Mouse (Mus musculus) left cerebral cortex, adult 9 months (tissue): ENCODE data around the gene Akap12.

Experiments used
- DNase-seq, 2 experiments: peaks; one replicate each; pipeline ENCODE4 v3.0.0; 2022; ENCODE audit warnings: low spot score in 2 of 2

Akap12 gene

DNA sequence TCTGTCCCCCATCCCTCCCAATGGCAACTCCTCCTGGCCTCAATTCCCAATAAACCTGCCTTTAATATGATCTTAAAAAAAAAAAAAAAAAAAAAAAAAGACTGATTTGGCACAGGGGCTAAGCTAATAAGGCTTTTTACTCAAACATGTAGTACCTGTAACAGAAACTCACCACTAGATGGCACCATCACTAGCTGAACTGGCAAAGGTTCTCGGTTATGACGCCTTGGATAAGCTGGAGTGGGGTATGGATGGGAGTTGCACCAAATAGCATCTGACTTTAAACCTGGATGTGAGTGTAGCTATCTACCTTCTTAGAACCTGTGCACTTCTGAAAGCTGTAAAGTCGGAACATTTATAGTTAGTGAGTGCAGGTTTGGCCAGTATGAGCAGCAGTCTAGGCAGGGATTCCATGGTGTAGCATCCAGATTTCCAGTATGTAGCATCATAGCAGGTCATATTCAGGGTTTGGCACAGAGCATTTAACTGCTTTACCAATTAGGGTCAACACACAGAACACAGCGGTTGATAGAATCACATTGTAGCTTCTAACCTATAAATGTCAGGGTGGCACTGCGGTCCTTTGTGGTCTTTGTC, 138.8 kb downstream of the Akap12 start:
- no peak for DNase-seq

DNA sequence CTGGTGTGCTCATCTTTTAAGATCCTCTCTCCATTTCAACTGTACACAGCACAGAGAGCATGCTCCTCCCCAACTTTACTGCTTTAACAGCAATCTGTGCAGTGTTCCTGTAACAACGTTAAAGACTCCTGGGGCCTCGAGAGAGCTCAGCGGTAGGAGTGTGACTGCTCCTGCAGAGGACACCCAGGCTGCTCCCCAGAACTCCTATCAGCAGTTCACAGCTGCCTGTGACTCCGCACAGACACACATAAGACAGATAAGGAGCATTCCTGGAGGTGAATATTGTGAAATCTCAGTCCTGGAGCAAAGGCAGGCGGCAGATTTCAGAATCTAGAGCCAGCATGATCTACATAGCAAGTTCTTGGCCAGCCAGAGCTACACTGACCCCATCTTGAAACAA, 139.3 kb downstream of the Akap12 start:
- DNase-seq: no peak

DNA sequence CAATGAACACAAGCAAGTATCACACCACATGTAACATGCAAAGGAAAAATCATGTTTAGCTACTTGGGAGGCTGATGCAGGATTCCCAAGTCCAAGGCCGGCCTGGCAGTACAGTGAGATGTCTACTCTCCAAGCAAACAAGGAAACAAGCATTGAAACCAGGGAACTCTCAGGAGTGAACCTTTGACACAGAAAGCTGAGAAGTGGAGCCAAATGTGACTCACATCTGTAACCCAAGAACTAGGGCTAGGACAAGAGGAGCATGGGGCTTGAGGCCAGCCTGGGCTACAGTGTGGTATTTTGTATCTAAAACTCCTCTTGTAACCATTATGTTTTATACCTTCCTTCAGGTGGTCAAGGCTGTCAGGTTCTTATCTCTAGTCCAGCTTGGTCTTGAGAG, 141.0 kb downstream of the Akap12 start:
- no peak for DNase-seq
